Mouse (Mus musculus) CD4-positive, CD25-positive, alpha-beta regulatory T cell (primary cell): ENCODE measurements around the gene Vmn1r189. TPM values are rescaled to one million over a fixed set of nuclear protein-coding genes. Genes with fewer than 3 reads are reported as not detected.

ENCODE experiments used
- polyA plus RNA-seq: library from polyadenylated mRNA; unstranded; fragments of 100-300 nt; shearing (Covaris generic); gene quantifications from one replicate; pipeline ENCODE4 v1.2.1, GENCODE M21; 2017

Gene Vmn1r189
- not detected for polyA plus RNA-seq

GRCm38 (mm10) chr13:22105724-22106123, at the start of gene Vmn1r189:
Gene Vmn1r189, minus strand, starts transcription at chr13:22105824.

GRCm38 (mm10) chr13:22084140-22084539, 21.5 kb downstream of the Vmn1r189 start, which contains the start of gene Vmn1r188:
Gene Vmn1r188, plus strand, starts transcription at chr13:22084440.

Other genes with a start within 250 kb of the Vmn1r189 start
- not detected for gene Zfp184, start 160.7 kb downstream of the Vmn1r189 start, polyA plus RNA-seq
- gene Pom121l2, start 124.6 kb downstream of the Vmn1r189 start, polyA plus RNA-seq = not detected
- gene Prss16, start 96.1 kb downstream of the Vmn1r189 start, polyA plus RNA-seq = 0.57 TPM
- gene Hist1h2ah, start 70.3 kb downstream of the Vmn1r189 start, polyA plus RNA-seq = not detected
- gene Hist1h2bk, start 70.0 kb downstream of the Vmn1r189 start, polyA plus RNA-seq = 0.47 TPM
- 9.4 TPM for gene Hist1h4i, start 64.5 kb downstream of the Vmn1r189 start, polyA plus RNA-seq
- gene Hist1h2ag, start 62.9 kb downstream of the Vmn1r189 start, polyA plus RNA-seq = 0.59 TPM
- 2.6 TPM for gene Hist1h2bj, start 62.6 kb downstream of the Vmn1r189 start, polyA plus RNA-seq
- not detected for gene Vmn1r188, start 21.4 kb downstream of the Vmn1r189 start, polyA plus RNA-seq
- gene Vmn1r191, start 78.1 kb upstream of the Vmn1r189 start, polyA plus RNA-seq = not detected
- not detected for gene Vmn1r192, start 85.3 kb upstream of the Vmn1r189 start, polyA plus RNA-seq
- 0.02 TPM for gene Vmn1r193, start 117.3 kb upstream of the Vmn1r189 start, polyA plus RNA-seq
- not detected for gene Vmn1r194, start 138.4 kb upstream of the Vmn1r189 start, polyA plus RNA-seq
- gene Vmn1r195, start 164.7 kb upstream of the Vmn1r189 start, polyA plus RNA-seq = not detected
- not detected for gene Vmn1r196, start 184.1 kb upstream of the Vmn1r189 start, polyA plus RNA-seq
- gene Vmn1r197, start 218.8 kb upstream of the Vmn1r189 start, polyA plus RNA-seq = 0.07 TPM
- gene Vmn1r198, start 244.5 kb upstream of the Vmn1r189 start, polyA plus RNA-seq = not detected